Comparison of ENCODE assay signal across 16 mouse cellular contexts in genomic region chr11:107092637-107093036, GRCm38 (mm10). TPM values are rescaled to one million over a fixed set of nuclear protein-coding genes. Genes with fewer than 3 reads are reported as not detected.
DNase-seq lines count a peak whose midpoint lies in the region; ATAC-seq and TF ChIP-seq lines count a peak whose summit lies in the region.
"Had no signal": no experiment of that assay in that cellular context is flagged by ENCODE, and none has a peak within 500 bp of the region (broad histone marks: within the 10 kb centered on the region; RNA-seq: fewer than 3 reads in every experiment).

No protein-coding gene starts in this region.

- no peak overlapping the region for H3K9ac ChIP-seq in hindbrain, postnatal 0 days (replicated peaks; ENCODE audit: low read length)
- H3K9ac ChIP-seq in hindbrain, embryonic 11.5 days (ENCODE audit: low read depth, low read length) = no peak overlapping the region
- H3K9ac ChIP-seq in ES-Bruce4 (ENCODE audit: low read depth, poor library complexity, severe bottlenecking) = no peak overlapping the region
- no peak overlapping the region for H3K9ac ChIP-seq in liver, embryonic 16.5 days (ENCODE audit: low read depth, low read length)
- H3K9ac ChIP-seq: embryonic facial prominence, embryonic 12.5 days; forebrain, embryonic 12.5 days; kidney, embryonic 15.5 days had no signal

- no peak overlapping the region for H3K4me3 ChIP-seq in hindbrain, postnatal 0 days (ENCODE audit: low read length)
- no peak overlapping the region for H3K4me3 ChIP-seq in hindbrain, embryonic 11.5 days (ENCODE audit: low read depth, low read length)
- H3K4me3 ChIP-seq in ES-Bruce4 (ENCODE audit: low read depth, low read length) = no peak overlapping the region
- H3K4me3 ChIP-seq in liver, embryonic 16.5 days (ENCODE audit: low read depth, low read length) = no peak overlapping the region
- H3K4me3 ChIP-seq: embryonic facial prominence, embryonic 12.5 days; forebrain, embryonic 12.5 days; kidney, embryonic 15.5 days; megakaryocyte, embryonic 14.5 days had no signal

- no peak for ATAC-seq in hindbrain, postnatal 0 days
- ATAC-seq in hindbrain, embryonic 11.5 days (ENCODE audit: low FRiP score) = no peak
- ATAC-seq in liver, embryonic 16.5 days (ENCODE audit: low read depth) = peak; percentile 89

- no peak for TF ChIP-seq POLR2A in ES-Bruce4 (IDR thresholded peaks at IDR 0.05; ENCODE audit: insufficient read depth, low read length)

- 0 out of 2 replicates have a peak, but pooled peaks have one; percentile 11 for TF ChIP-seq CTCF in hindbrain, postnatal 0 days (IDR thresholded peaks at IDR 0.05; ENCODE audit: low read depth)
- TF ChIP-seq CTCF in ES-Bruce4 (IDR thresholded peaks at IDR 0.05; ENCODE audit: low read depth, low read length) = peak; percentile 48

- H3K4me2 ChIP-seq in hindbrain, postnatal 0 days (ENCODE audit: low read depth, low read length) = no peak overlapping the region
- no peak overlapping the region for H3K4me2 ChIP-seq in hindbrain, embryonic 11.5 days (replicated peaks; ENCODE audit: low read depth, low read length)
- no peak overlapping the region for H3K4me2 ChIP-seq in liver, embryonic 16.5 days (ENCODE audit: low read depth, low read length)
- H3K4me2 ChIP-seq: embryonic facial prominence, embryonic 12.5 days; forebrain, embryonic 12.5 days; kidney, embryonic 15.5 days had no signal

- DNase-seq in hindbrain, postnatal 0 days (ENCODE audit: low spot score) = no peak
- no peak for DNase-seq in hindbrain, embryonic 11.5 days (ENCODE audit: low spot score)
- DNase-seq in c-Kit-positive CD71-positive TER-119-positive erythroid progenitor cells, embryonic 14.5 days (ENCODE audit: low spot score) = peak; percentile 66
- no peak for DNase-seq in right cerebral cortex, postnatal 14 days
- no peak for DNase-seq in adrenal gland, adult 18-20 months (ENCODE audit: low spot score in 2 of 2)
- DNase-seq: adrenal gland, adult 2 months; cerebellum, postnatal 25 days; layer of hippocampus, adult 9-11 months; lung, adult 2 months; thymus, postnatal 14 days had no signal

- no peaks in the 10 kb centered on the region for H3K9me3 ChIP-seq in hindbrain, postnatal 0 days (ENCODE audit: low read length)
- no peaks in the 10 kb centered on the region for H3K9me3 ChIP-seq in hindbrain, embryonic 11.5 days (ENCODE audit: control insufficient read depth, low read length)
- H3K9me3 ChIP-seq in ES-Bruce4 (replicated peaks; ENCODE audit: control insufficient read depth, insufficient read depth, low read length, poor library complexity, severe bottlenecking) = no peaks in the 10 kb centered on the region
- H3K9me3 ChIP-seq in liver, embryonic 16.5 days (replicated peaks; ENCODE audit: control insufficient read depth, low read length) = no peaks in the 10 kb centered on the region
- H3K9me3 ChIP-seq: embryonic facial prominence, embryonic 12.5 days; forebrain, embryonic 12.5 days; kidney, embryonic 15.5 days; megakaryocyte, embryonic 14.5 days had no signal

- H3K27ac ChIP-seq in hindbrain, postnatal 0 days = no peak overlapping the region
- H3K27ac ChIP-seq in hindbrain, embryonic 11.5 days (ENCODE audit: low read depth, low read length) = no peak overlapping the region
- no peak overlapping the region for H3K27ac ChIP-seq in ES-Bruce4 (ENCODE audit: insufficient read depth, low read length)
- H3K27ac ChIP-seq in liver, embryonic 16.5 days (ENCODE audit: low read length) = peak overlapping the region; percentile 79
- H3K27ac ChIP-seq: embryonic facial prominence, embryonic 12.5 days; forebrain, embryonic 12.5 days; kidney, embryonic 15.5 days had no signal

- H3K27me3 ChIP-seq in hindbrain, postnatal 0 days (ENCODE audit: insufficient read depth, low read length) = no peaks in the 10 kb centered on the region
- no peaks in the 10 kb centered on the region for H3K27me3 ChIP-seq in hindbrain, embryonic 11.5 days (ENCODE audit: control insufficient read depth, insufficient read depth, low read length)
- no peaks in the 10 kb centered on the region for H3K27me3 ChIP-seq in ES-Bruce4 (ENCODE audit: control insufficient read depth, insufficient read depth, low read length, poor library complexity, severe bottlenecking)
- H3K27me3 ChIP-seq in liver, embryonic 16.5 days (ENCODE audit: control insufficient read depth, insufficient read depth, low read depth, low read length) = no peaks in the 10 kb centered on the region
- H3K27me3 ChIP-seq: embryonic facial prominence, embryonic 12.5 days; forebrain, embryonic 12.5 days; kidney, embryonic 15.5 days; megakaryocyte, embryonic 14.5 days had no signal

- 91% methylated on average over 7 of the region's 7 CpGs for WGBS in hindbrain, postnatal 0 days
- WGBS in hindbrain, embryonic 11.5 days = 92% methylated on average over 7 of the region's 7 CpGs
- 29% methylated on average over 7 of the region's 7 CpGs for WGBS in liver, embryonic 16.5 days (ENCODE audit: insufficient replicate concordance)

- peaks cover 6% of the 10 kb centered on the region; the same call in 1 of the 2 replicates for H3K36me3 ChIP-seq in hindbrain, postnatal 0 days (ENCODE audit: insufficient read depth, low read length)
- no peaks in the 10 kb centered on the region for H3K36me3 ChIP-seq in hindbrain, embryonic 11.5 days (ENCODE audit: control insufficient read depth, insufficient read depth, low read length)
- H3K36me3 ChIP-seq in ES-Bruce4 (ENCODE audit: control insufficient read depth, insufficient read depth, low read length, poor library complexity, severe bottlenecking) = peaks cover 32% of the 10 kb centered on the region
- peaks cover 9% of the 10 kb centered on the region; the same call in 1 of the 2 replicates for H3K36me3 ChIP-seq in liver, embryonic 16.5 days (ENCODE audit: control insufficient read depth, insufficient read depth)

- no peak for TF ChIP-seq EP300 in ES-Bruce4 (IDR thresholded peaks at IDR 0.05; ENCODE audit: insufficient read depth, low read depth, low read length)

- H3K4me1 ChIP-seq in hindbrain, postnatal 0 days (ENCODE audit: insufficient read depth, low read length) = no peaks in the 10 kb centered on the region
- H3K4me1 ChIP-seq in hindbrain, embryonic 11.5 days (replicated peaks; ENCODE audit: control insufficient read depth, insufficient read depth, low read length) = no peaks in the 10 kb centered on the region
- H3K4me1 ChIP-seq in ES-Bruce4 (ENCODE audit: control insufficient read depth, insufficient read depth, low read length) = no peaks in the 10 kb centered on the region
- peaks cover 6% of the 10 kb centered on the region for H3K4me1 ChIP-seq in liver, embryonic 16.5 days (ENCODE audit: control insufficient read depth, low read depth, low read length)
- H3K4me1 ChIP-seq: embryonic facial prominence, embryonic 12.5 days; forebrain, embryonic 12.5 days; kidney, embryonic 15.5 days had no signal

RNA-seq across cellular contexts. Expression of gene Bptf, which starts 39.3 kb away (rescaled TPM):
- 30.0 and 42.1 TPM in 2 replicates for total RNA-seq in hindbrain, postnatal 0 days (2014; rRNA removed)
- 19.7 and 19.8 TPM in 2 replicates for polyA plus RNA-seq in hindbrain, postnatal 0 days (2015; fragmentation: Nextera tagmentation; extraction: Ambion mirVana)
- 40.8 and 55.1 TPM in 2 replicates for polyA plus RNA-seq in hindbrain, embryonic 11.5 days (2014; fragmentation: Nextera tagmentation; extraction: Ambion mirVana)
- 101 and 108 TPM in 2 replicates for polyA plus RNA-seq in ES-Bruce4 (2011; ENCODE audit: insufficient read depth, insufficient read length, low read depth, missing spikeins)
- 7.1 and 8.0 TPM in 2 replicates for polyA plus RNA-seq in liver, embryonic 16.5 days (2015; fragmentation: Nextera tagmentation; extraction: Ambion mirVana)
- total RNA-seq in adrenal gland, adult 18-20 months (2021) = 10 to 100 TPM; 34.2 to 37.6 TPM
